ENCODE assay signal across 15 mouse cellular contexts in genomic region chr9:99355971-99356370, GRCm38 (mm10). TPM values are rescaled to one million over a fixed set of nuclear protein-coding genes. Genes with fewer than 3 reads are reported as not detected.
"Had no signal": no experiment of that assay in that cellular context is flagged by ENCODE, and none has a peak within 500 bp of the region (broad histone marks: within the 10 kb centered on the region; RNA-seq: fewer than 3 reads in every experiment).

No protein-coding gene starts in this region.

- H3K4me2 ChIP-seq: intestine, embryonic 15.5 days; kidney, embryonic 15.5 days; liver, embryonic 11.5 days; liver, embryonic 15.5 days; midbrain, embryonic 13.5 days; neural tube, embryonic 12.5 days had no signal

- H3K9me3 ChIP-seq: intestine, embryonic 15.5 days; kidney, embryonic 15.5 days; limb, embryonic 10.5 days; liver, embryonic 15.5 days; midbrain, embryonic 13.5 days; neural tube, embryonic 12.5 days had no signal

- H3K4me3 ChIP-seq: intestine, embryonic 15.5 days; kidney, embryonic 15.5 days; left cerebral cortex, adult 2 months; limb, embryonic 10.5 days; liver, embryonic 15.5 days; megakaryocyte, embryonic 14.5 days; midbrain, embryonic 13.5 days; neural tube, embryonic 12.5 days had no signal

- H3K27ac ChIP-seq: intestine, embryonic 15.5 days; kidney, embryonic 15.5 days; left cerebral cortex, adult 2 months; limb, embryonic 10.5 days; liver, embryonic 15.5 days; macrophage; midbrain, embryonic 13.5 days; neural tube, embryonic 12.5 days had no signal

- H3K36me3 ChIP-seq: intestine, embryonic 15.5 days; kidney, embryonic 15.5 days; limb, embryonic 10.5 days; liver, embryonic 15.5 days; midbrain, embryonic 13.5 days; neural tube, embryonic 12.5 days had no signal

- H3K9ac ChIP-seq: intestine, embryonic 15.5 days; kidney, embryonic 15.5 days; liver, embryonic 15.5 days; midbrain, embryonic 13.5 days; neural tube, embryonic 12.5 days had no signal

- DNase-seq: kidney, adult 18-20 months; kidney, postnatal 14 days; right cerebral cortex, postnatal 14 days; thymus, postnatal 36 days had no signal

- ATAC-seq: intestine, embryonic 15.5 days; midbrain, embryonic 13.5 days had no signal

RNA-seq across cellular contexts. Expression of gene Esyt3, which starts 2.4 kb away (rescaled TPM):
- total RNA-seq: monocyte, adult 5-6 weeks had no signal
- polyA plus RNA-seq: macrophage had no signal
